Mouse (Mus musculus) gastrocnemius, adult 18-20 months (tissue): ENCODE results near the gene Kri1. TPM values are rescaled to one million over a fixed set of nuclear protein-coding genes. Genes with fewer than 3 reads are reported as not detected.
"Not testable (repeated sequence)": the region's sequence is repeated elsewhere in the genome, so short reads cannot be mapped to it uniquely, and the experiment has no call there.

Experiments
- DNase-seq: peaks from one replicate; pipeline ENCODE4 v3.0.0; 2021; ENCODE audit warnings: low spot score
- long read RNA-seq, 2 experiments: library from polyadenylated mRNA; stranded (forward); transcript quantifications; one replicate each; pipeline ENCODE4 v2.0.0; 2021
- total RNA-seq, 2 experiments: library from RNA; stranded (reverse); gene quantifications; 2 replicates each; pipeline ENCODE4 v1.2.3; 2021

The Kri1 gene
- 1 to 10 TPM; 8.0 to 9.3 TPM for total RNA-seq
- long read RNA-seq, experiment 1, partial matches to known transcripts: 2 of 6 reads
- long read RNA-seq, experiment 1, other reads (novel, unspliced or antisense): 0 of 6 reads
- long read RNA-seq, experiment 2, partial matches to known transcripts: 0 of 5 reads
- long read RNA-seq, experiment 2, other reads (novel, unspliced or antisense): 2 of 5 reads

- DNase-seq: peak; percentile 98
Observed at GRCm38 (mm10) chr9:21287571-21288402, at the start of gene Kri1. TSS of gene Kri1 (minus strand) at chr9:21287969.

DNA sequence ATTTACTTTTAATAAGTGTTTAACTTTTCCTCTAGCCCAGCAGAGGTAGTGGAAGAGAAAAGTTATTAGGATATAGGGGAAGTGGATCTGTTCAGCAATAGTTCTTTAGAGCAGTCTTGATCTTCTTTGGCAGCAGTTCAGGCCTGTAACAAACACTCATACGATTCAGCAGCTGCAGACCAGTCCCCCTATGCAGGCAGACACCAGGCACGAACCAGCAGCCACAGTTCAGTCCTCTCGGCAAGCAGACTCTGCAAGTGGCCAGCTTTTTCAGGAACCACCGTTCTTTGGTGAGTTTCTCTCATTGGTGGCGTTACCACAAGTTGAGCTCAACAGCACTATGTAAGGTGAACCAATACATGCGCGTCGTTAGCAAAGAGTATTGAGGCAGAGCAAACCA, 48.7 kb upstream of the Kri1 start:
- no peak for DNase-seq

DNA sequence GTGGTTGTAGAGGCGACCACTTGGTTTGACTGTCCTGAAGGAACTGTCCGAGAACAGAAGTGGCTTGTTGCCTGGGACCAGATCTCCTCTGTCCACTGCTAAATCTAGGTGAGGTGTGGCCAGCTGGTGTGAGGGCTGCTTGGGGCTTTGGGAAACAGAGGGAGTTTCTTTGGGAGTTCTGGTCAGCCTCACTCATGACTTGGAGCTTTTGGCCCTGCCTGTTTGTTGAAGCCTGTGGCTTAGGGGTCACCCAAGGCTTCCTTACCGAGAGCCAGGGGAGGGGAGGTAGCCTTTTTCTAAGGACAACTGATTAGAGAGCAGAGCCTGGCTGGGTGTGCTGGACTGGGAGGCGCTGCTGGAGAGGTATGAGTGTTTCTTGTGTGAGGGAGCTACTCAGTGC, 47.6 kb upstream of the Kri1 start:
- no peak for DNase-seq

DNA sequence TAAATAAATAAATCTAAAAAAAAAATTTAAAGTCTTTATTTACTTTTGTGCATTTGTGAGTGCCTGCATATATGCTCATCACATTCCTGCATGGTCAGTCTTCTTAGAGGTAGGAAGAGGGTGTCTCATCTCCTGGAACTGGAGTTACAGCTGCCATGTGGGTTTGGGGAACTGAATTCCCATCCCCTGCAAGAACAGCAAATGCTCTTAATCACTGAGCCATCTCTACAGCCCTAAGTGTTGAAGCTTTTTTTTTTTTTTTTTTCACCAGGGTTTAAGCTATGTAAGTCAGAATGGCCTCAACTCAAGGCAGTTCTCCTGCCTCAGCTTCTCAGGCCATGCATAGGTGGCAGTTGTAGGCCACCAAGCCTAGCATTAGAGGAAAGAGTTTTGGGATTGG, 47.0 kb upstream of the Kri1 start:
- DNase-seq: no peak

- DNase-seq: no peak
Observed at GRCm38 (mm10) chr9:21333523-21333922, 45.8 kb upstream of the Kri1 start.

DNA sequence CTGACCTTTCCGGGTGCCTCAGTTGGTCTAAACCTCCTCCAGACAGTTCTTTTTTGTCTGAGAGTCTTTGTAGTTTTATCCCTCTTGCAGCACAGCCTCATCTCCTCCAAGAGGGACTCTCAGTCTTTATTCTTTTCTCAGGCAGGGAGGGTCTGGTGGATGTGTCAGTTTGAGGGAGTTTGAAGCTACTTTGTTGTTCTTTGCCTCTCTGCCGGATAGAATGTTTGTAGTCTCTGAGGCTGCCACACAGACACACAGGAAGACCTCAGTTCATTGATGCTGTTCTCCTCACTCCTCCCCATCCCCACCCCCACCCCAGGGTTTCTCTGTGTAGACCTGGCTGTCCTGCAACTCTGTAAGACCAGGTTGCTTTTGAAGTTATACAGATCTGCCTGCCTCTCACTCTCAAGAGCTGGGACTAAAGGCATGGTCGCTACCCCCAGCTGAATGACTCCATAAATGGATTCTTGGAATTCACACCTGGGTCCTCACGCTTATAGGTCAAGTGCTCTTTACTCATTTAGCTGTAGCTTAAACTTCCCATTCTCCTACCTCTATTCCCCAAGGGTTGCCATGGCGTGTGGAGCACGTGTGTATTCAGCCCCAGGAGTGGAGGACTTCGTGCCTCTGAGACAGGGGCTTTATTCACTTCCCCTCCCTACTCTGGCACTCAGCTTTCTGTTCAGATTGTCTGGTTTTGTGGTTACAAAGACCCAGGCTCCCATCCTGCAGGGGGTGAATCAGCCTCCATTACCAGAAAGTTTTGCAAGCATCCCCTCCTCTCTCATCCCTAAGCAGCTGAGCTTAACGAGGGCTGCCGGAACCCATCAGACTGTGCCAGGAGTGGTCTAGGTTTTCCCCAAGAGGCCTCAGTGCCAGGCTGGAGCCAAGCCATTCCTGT, 44.6 kb upstream of the Kri1 start:
- DNase-seq: no peak

- DNase-seq: no peak
Observed at GRCm38 (mm10) chr9:21331365-21332140, 43.8 kb upstream of the Kri1 start.

GRCm38 (mm10) chr9:21329699-21330289, 42.0 kb upstream of the Kri1 start:
- no peak for DNase-seq

GRCm38 (mm10) chr9:21329041-21329440, 41.3 kb upstream of the Kri1 start:
- DNase-seq: peak; percentile 55

GRCm38 (mm10) chr9:21328041-21328440, 40.3 kb upstream of the Kri1 start:
- DNase-seq: no peak

DNA sequence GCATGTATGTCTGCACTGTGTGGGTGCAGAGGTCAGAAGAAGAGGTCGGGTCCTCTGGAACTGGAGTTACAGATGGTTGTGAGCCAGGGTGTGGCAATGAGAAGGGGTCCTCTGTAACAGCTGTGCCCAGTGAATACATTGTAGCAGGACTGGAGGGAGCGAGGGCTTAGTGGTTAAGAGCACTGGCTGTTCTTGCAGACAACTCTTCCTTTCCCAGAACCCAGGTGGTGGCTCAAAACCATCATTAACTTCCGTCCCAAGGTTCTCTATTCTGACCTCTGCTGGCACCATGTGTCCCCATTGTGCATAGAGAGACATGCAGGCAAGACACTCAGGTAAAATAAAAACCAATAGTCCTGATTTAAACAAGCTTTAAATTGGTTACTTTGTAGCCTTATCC, 39.8 kb upstream of the Kri1 start:
- no peak for DNase-seq

GRCm38 (mm10) chr9:21324269-21324668, 36.5 kb upstream of the Kri1 start:
- DNase-seq: no peak

- DNase-seq: not testable (repeated sequence)
Observed at GRCm38 (mm10) chr9:21322917-21323297, 35.1 kb upstream of the Kri1 start.

GRCm38 (mm10) chr9:21322211-21322916, 34.6 kb upstream of the Kri1 start:
- no peak for DNase-seq

GRCm38 (mm10) chr9:21321513-21321835, 33.7 kb upstream of the Kri1 start:
- DNase-seq: peak; percentile 22

DNA sequence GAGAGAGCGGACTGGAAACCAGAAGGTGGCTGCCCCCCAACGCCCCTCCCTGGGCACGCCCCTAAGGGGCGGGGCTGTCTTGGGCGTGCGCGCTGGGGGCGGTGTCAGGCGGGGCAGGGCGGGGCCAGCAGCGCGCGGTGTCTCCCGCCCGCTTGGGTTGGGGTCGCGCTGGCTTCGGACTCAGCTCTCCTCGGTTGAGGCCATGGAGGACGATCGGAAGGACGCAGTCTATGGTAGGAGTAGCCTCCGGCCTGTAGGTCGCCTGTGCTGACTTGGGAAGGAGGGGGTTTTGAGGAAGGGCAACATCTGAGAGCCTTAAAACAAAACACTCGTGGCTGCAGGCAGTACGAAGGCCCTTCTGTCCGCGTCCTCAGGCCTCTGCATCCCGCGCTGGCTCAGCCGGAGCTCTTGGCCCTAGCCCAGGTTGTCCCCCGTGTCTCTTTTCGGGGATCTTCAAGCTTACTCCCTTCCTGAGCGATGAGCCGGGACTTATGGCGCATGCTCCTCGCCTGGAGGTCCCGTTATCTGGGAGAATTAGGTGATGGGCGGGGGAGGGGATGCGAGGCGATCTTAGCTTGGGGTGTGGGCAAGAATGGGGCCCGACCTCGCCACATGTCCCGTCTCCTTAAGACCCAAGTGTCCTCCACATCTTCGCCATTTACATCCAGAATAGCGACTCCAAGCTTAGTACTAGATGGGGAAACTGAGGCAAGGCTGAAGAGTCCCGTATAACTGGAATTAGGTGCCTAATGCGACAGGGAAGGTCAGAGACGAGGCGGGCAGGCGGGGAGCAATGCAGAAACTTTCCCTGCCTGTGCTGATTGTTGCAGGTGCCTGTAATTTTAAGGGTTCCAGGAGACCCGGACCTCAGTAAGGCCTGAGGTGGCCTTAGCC, 33.1 kb upstream of the Kri1 start, which contains the start of gene Slc44a2:
Gene Slc44a2, plus strand, starts transcription at position 80 of the 894 bp plus-strand sequence.
- peak; percentile 87 for DNase-seq

- no peak for DNase-seq
Observed at GRCm38 (mm10) chr9:21320280-21320618, 32.5 kb upstream of the Kri1 start.

DNA sequence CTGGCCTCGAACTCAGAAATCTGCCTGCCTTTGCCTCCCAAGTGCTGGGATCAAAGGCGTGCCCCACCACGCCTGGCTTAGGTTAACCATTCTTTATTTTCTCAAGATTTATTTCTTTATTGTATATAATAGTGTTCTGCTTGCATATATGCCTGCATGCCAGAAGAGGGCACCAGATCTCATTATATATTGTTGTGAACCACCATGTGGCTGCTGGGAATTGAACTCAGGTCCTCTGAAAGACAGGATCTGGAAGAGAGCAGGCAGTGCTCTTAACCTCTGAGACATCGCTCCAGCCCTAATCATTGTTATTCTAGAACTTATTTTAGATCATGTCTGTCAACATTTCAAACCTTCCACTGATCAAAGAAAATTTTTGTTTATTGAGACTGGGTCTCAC, 31.7 kb upstream of the Kri1 start:
- no peak for DNase-seq

GRCm38 (mm10) chr9:21318792-21319191, 31.0 kb upstream of the Kri1 start:
- DNase-seq: no peak
